Mouse (Mus musculus): ENCODE results near the gene Tbc1d7. TPM values are rescaled to one million over a fixed set of nuclear protein-coding genes. Genes with fewer than 3 reads are reported as not detected.

Tbc1d7 gene
- polyA plus RNA-seq, 1 experiment, result 4.0 TPM

DNA sequence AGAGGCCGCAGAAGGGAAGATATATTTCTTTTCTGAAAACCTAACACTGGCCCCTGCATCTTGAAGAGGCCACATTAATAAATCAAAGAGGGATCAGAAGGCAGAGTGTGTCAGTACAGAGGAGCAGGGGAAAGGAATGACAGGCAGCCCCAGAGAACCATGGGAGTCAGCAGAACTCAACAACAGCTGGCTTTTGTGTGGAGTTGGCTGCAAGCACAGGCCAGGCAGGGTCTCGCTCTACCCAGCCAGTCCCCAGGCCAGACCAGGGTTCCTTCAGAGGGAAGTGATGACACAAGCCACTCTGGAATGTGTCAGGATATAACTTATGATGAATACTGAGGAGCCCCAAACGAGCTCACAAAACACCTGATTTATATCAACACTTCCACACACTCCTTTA lies 11.9 kb downstream of the Tbc1d7 start:
- Histone ChIP-seq H3K36me3 (ENCODE audit: control insufficient read depth, insufficient read depth, low read length) (peaks cover 9% of the 10 kb centered on the region), H3K4me1 (ENCODE audit: control insufficient read depth, insufficient read depth, insufficient read length, low read length) (no peaks in the 10 kb centered on the region), H3K27ac (ENCODE audit: insufficient read depth, low read depth, low read length) (no peak overlapping the region), H3K4me3 (ENCODE audit: low read depth, low read length) (no peak overlapping the region), H3K27me3 (ENCODE audit: control insufficient read depth, insufficient read depth, low read length) (no peaks in the 10 kb centered on the region)
- WGBS, result 86% methylated on average over 3 of the region's 3 CpGs
- no peak for TF ChIP-seq CTCF (IDR thresholded peaks at IDR 0.05; ENCODE audit: extremely low read depth, insufficient read length, insufficient replicate concordance, low read depth, low read length)
- TF ChIP-seq POLR2A (IDR thresholded peaks at IDR 0.05; ENCODE audit: low read depth, low read length), result no peak

DNA sequence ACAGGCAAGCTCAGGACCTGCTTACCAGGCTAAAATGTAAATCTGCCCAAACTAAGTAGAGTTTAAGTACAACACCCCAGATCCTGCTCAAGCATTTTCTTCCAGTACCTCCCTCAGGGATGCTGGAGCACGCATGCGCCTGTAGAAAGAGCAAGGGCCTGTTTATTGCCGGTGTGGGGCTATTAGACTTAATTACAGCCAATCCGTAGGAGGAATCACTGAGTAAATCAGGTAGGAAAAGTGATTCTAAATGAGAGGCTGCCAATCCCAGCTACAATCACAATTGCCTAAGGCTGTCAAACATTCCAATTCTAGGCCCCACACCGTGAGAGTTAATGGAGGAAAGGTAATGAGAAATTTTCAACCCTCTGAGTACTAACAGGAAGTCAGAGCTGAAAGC lies 13.0 kb downstream of the Tbc1d7 start:
- Histone ChIP-seq H3K27me3 (ENCODE audit: control insufficient read depth, insufficient read depth, low read length) (no peaks in the 10 kb centered on the region), H3K27ac (ENCODE audit: insufficient read depth, low read depth, low read length) (no peak overlapping the region), H3K4me3 (ENCODE audit: low read depth, low read length) (no peak overlapping the region), H3K36me3 (ENCODE audit: control insufficient read depth, insufficient read depth, low read length) (peaks cover 9% of the 10 kb centered on the region), H3K4me1 (ENCODE audit: control insufficient read depth, insufficient read depth, insufficient read length, low read length) (no peaks in the 10 kb centered on the region)
- no peak for TF ChIP-seq CTCF (IDR thresholded peaks at IDR 0.05; ENCODE audit: extremely low read depth, insufficient read length, insufficient replicate concordance, low read depth, low read length)
- no peak for TF ChIP-seq POLR2A (IDR thresholded peaks at IDR 0.05; ENCODE audit: low read depth, low read length)
- 62% methylated on average over 5 of the region's 5 CpGs for WGBS

DNA sequence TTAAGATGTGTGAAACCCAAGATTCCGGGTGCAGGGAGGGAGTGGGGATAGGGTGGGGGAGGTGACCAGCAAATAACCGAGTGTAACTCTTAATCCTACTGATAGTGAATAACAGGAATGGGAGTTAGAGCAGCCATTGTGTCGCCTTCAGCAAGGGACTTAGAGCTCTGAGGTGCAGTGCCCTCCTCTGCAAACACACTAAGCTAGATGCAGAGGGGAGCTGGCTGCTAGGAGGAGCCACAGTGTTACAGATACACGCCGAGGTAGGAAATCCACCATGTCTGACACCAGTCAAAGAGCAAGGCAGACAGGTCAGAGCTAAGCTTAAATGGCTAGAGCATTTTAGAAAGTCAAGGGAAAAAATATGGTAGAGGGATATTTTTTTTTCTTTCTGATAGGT lies 13.9 kb downstream of the Tbc1d7 start:
- Histone ChIP-seq H3K4me3 (ENCODE audit: low read depth, low read length) (no peak overlapping the region), H3K4me1 (ENCODE audit: control insufficient read depth, insufficient read depth, insufficient read length, low read length) (no peaks in the 10 kb centered on the region), H3K36me3 (ENCODE audit: control insufficient read depth, insufficient read depth, low read length) (peaks cover 9% of the 10 kb centered on the region), H3K27me3 (ENCODE audit: control insufficient read depth, insufficient read depth, low read length) (no peaks in the 10 kb centered on the region), H3K27ac (ENCODE audit: insufficient read depth, low read depth, low read length) (no peak overlapping the region)
- TF ChIP-seq CTCF (IDR thresholded peaks at IDR 0.05; ENCODE audit: extremely low read depth, insufficient read length, insufficient replicate concordance, low read depth, low read length), result no peak
- no peak for TF ChIP-seq POLR2A (IDR thresholded peaks at IDR 0.05; ENCODE audit: low read depth, low read length)
- WGBS, result 79% methylated on average over 5 of the region's 5 CpGs

DNA sequence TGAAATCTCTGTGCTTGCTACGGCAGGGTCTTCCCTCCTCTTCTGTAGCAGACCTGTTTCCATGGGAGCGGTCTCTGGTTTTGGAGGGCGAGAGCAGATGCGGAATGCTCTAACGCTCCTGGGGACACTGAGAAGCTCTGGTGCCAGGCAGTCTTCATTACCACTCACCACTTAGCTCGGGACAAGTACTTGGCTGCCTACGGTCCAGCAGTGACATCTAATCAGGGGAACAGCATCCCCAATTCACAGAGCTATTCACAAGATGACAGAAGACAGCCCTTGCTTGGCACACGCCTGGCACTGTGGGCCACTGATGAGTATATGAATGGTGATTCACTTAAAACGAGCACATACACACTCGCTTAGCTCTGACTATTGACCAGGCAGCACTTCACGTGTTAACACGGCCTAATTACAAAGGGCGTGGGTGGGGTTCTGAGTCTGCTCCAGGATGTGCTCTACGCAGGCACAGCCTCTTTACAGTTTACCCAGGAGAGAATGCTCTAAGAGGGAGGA lies 19.2 kb downstream of the Tbc1d7 start:
- no peak for TF ChIP-seq CTCF (IDR thresholded peaks at IDR 0.05; ENCODE audit: extremely low read depth, insufficient read length, insufficient replicate concordance, low read depth, low read length)
- no peak for TF ChIP-seq POLR2A (IDR thresholded peaks at IDR 0.05; ENCODE audit: low read depth, low read length)
- Histone ChIP-seq H3K4me3 (ENCODE audit: low read depth, low read length) (no peak overlapping the region), H3K36me3 (ENCODE audit: control insufficient read depth, insufficient read depth, low read length) (peaks cover 5% of the 10 kb centered on the region; the same call in 1 of the 2 replicates), H3K27me3 (ENCODE audit: control insufficient read depth, insufficient read depth, low read length) (no peaks in the 10 kb centered on the region), H3K4me1 (ENCODE audit: control insufficient read depth, insufficient read depth, insufficient read length, low read length) (no peaks in the 10 kb centered on the region), H3K27ac (ENCODE audit: insufficient read depth, low read depth, low read length) (no peak overlapping the region)
- 83% methylated on average over 14 of the region's 14 CpGs for WGBS

DNA sequence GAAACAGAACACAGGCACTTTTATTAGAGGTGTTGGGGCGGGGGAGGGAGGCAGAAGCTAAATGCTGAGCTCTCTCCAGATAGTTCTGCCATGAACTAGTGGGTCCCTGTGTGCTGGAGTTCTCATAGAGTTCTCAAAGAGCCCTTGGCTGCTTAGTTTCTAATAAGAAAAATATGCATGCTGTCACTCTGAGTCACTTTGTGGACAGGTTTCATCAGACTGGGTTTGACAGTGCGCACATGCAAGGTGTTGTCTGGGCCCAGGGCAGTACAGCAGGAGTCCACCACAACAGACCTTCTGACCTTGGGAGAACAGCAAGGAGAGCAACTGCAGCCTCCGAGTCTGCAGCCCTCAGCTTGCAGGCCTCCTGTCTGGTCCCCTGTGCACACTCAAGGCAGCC lies 21.6 kb downstream of the Tbc1d7 start:
- 88% methylated on average over 3 of the region's 3 CpGs for WGBS
- peaks cover 4% of the 10 kb centered on the region; the same call in 1 of the 2 replicates for H3K36me3 ChIP-seq (ENCODE audit: control insufficient read depth, insufficient read depth, low read length)
- H3K4me1 ChIP-seq (ENCODE audit: control insufficient read depth, insufficient read depth, insufficient read length, low read length), result no peaks in the 10 kb centered on the region
- H3K4me3 ChIP-seq (ENCODE audit: low read depth, low read length), result no peak overlapping the region
- no peak overlapping the region for H3K27ac ChIP-seq (ENCODE audit: insufficient read depth, low read depth, low read length)
- no peak for TF ChIP-seq CTCF (IDR thresholded peaks at IDR 0.05; ENCODE audit: extremely low read depth, insufficient read length, insufficient replicate concordance, low read depth, low read length)
- no peak for TF ChIP-seq POLR2A (IDR thresholded peaks at IDR 0.05; ENCODE audit: low read depth, low read length)
- H3K27me3 ChIP-seq (ENCODE audit: control insufficient read depth, insufficient read depth, low read length), result no peaks in the 10 kb centered on the region

DNA sequence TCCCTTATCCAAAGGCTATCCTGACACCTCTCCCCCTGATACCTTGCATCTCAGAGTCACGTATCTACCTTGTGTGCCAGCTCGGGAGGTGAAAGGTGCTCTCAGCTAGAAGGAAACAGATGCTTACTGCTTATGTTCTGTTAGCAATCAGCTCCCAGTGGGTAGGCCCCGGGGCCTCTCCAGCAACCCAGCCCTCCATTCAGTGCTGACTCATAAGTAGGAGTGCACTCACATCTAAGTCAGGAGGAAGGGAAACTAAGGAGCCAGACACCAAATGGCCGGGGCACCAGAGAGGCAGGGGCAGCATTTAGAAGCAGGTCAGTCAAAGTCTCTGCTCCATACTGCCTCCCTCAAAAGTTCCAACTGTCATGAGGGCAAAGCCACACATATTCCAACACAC lies 22.6 kb downstream of the Tbc1d7 start:
- no peak overlapping the region for H3K27ac ChIP-seq (ENCODE audit: insufficient read depth, low read depth, low read length)
- no peaks in the 10 kb centered on the region for H3K27me3 ChIP-seq (ENCODE audit: control insufficient read depth, insufficient read depth, low read length)
- H3K4me1 ChIP-seq (ENCODE audit: control insufficient read depth, insufficient read depth, insufficient read length, low read length), result no peaks in the 10 kb centered on the region
- WGBS, result 65% methylated on average over 4 of the region's 4 CpGs
- H3K36me3 ChIP-seq (ENCODE audit: control insufficient read depth, insufficient read depth, low read length), result peaks cover 1% of the 10 kb centered on the region; the same call in 1 of the 2 replicates
- H3K4me3 ChIP-seq (ENCODE audit: low read depth, low read length), result no peak overlapping the region
- no peak for TF ChIP-seq POLR2A (IDR thresholded peaks at IDR 0.05; ENCODE audit: low read depth, low read length)
- TF ChIP-seq CTCF (IDR thresholded peaks at IDR 0.05; ENCODE audit: extremely low read depth, insufficient read length, insufficient replicate concordance, low read depth, low read length), result no peak

DNA sequence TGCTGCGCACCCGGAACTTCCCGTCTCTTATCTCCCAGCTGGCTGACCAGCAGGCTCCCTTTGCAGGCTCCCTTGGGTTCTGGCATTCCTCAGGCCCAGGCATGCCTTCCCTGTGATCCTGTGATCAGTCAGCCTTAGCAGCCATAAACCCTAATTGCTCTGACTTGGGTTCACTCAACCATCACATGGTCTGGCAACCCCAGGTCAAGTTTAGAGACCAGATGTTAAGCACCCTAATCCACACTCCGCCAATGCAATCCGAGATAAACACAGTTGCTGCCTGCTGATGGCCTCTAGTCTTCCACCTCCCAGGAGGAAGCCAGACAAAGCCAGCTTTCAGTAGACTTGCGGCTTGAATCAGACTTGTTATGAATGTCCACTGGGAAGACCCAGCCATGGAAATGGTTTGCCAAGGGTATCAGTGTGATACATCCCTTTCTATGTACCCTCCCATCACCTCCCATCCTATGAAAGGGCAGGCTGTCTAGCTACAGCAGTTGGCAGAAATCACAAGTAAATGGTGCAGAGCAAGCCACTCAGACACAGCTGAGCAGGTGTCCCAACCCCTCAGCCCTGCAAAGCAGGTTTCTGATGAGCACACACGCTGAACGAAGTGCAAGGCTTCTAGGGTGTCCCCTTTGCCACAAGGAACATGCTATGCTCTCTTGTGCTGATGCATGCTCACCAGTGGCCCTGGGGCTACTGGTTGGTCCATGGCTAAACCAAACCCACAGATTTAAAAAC lies 24.6 kb downstream of the Tbc1d7 start:
- WGBS, result 54% methylated on average over 8 of the region's 8 CpGs
- no peak overlapping the region for H3K4me3 ChIP-seq (ENCODE audit: low read depth, low read length)
- no peak overlapping the region for H3K27ac ChIP-seq (ENCODE audit: insufficient read depth, low read depth, low read length)
- H3K36me3 ChIP-seq (ENCODE audit: control insufficient read depth, insufficient read depth, low read length), result peaks cover 1% of the 10 kb centered on the region; the same call in 1 of the 2 replicates
- no peaks in the 10 kb centered on the region for H3K27me3 ChIP-seq (ENCODE audit: control insufficient read depth, insufficient read depth, low read length)
- no peaks in the 10 kb centered on the region for H3K4me1 ChIP-seq (ENCODE audit: control insufficient read depth, insufficient read depth, insufficient read length, low read length)
- TF ChIP-seq POLR2A (IDR thresholded peaks at IDR 0.05; ENCODE audit: low read depth, low read length) (no peak), CTCF (IDR thresholded peaks at IDR 0.05; ENCODE audit: extremely low read depth, insufficient read length, insufficient replicate concordance, low read depth, low read length) (no peak)

Data from small intestine, adult 2 months (tissue).